Mouse (Mus musculus) heart, adult 9 months (tissue): ENCODE measurements around the gene Supt4a.
A peak's percentile ranks its signal among the peaks of the same experiment; 100 is the strongest.

Experiments
- DNase-seq, 2 experiments: peaks; one replicate each; pipeline ENCODE4 v3.0.0; 2022; ENCODE audit warnings: low spot score in 2 of 2

Supt4a gene

DNA sequence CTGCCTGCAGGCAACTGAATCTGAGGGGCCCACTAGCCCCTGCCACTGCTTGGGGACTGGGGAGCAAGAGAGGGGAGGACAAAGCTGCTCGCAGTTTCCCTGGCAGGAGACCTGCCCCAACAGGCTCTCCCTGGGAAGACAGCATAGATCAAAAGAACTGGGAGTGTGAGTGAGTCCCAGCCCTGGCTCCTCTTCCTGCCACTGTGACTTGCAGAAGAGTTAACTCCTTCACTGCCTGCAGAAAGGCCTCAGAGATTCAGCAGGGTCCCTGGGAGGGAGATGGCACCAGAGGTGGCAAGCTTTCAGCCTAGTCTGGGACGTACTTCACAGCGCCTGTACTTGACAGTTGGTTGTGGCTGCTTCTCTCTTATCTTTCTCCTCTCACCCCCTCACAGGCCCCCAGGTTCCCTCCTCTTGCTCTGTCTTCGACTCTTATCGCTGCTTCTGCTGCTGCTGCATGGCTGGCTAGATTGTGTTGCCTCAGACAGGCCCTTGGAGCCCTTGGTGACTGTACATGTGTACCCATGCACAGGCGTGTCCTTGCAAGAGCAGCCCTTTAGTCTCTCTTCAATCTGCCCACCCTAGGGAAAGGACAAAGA is 11.3 kb upstream of the Supt4a start:
- DNase-seq = no peak

- DNase-seq = no peak
These were observed 10.3 kb upstream of the Supt4a start for GRCm38 (mm10) chr11:87727021-87727420.

DNA sequence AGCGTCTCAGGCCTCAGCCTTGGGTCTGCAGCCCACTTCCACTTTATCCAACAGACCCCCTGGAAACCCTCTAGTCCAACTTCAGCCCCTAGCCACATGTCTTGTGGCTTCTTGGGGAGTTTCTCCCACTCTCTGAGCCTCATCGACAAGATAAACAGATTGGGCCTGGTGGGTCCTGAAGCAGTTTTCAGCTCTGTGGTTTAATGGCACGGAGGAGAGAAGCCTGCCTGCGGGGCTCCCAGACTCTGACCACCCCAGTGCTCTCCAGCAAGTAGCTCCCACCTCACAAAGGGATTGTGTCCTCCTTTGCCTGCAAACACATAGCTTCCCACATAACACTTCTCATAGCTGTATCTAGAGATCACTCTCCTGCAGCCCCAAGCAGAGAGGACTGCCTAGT is 9.9 kb upstream of the Supt4a start:
- DNase-seq = no peak

GRCm38 (mm10) chr11:87728850-87729592 is 8.3 kb upstream of the Supt4a start:
- no peak for DNase-seq

DNA sequence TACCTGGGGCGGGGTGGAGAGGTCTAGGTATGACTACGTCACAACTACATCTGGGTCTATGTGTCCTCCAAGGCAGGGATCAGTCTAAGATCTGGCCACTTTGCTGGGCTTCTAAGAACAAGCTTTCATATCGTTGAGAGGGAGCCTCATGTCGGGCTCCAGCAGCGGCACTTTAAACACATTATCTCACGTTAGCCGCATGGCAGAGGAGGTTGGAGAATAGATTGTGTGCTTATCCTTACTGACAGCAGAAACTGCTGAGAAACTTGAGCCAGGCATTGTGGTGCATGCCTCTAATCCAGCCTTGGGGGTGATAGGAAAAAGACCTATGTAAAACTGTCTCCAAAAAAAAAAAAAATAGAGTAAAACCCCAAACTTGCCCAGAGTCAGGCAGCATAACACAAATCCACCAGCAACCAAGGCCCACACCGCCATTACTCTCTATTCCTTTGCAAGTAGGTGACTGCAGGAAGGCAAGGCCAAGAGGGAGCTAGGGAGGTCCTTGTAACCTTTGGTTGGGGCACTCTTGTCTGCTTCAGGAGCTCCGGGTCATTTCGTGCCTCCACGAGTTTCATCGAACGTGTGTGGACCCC is 7.7 kb upstream of the Supt4a start:
- no peak for DNase-seq

GRCm38 (mm10) chr11:87730652-87731310 is 6.6 kb upstream of the Supt4a start:
- DNase-seq = no peak

DNA sequence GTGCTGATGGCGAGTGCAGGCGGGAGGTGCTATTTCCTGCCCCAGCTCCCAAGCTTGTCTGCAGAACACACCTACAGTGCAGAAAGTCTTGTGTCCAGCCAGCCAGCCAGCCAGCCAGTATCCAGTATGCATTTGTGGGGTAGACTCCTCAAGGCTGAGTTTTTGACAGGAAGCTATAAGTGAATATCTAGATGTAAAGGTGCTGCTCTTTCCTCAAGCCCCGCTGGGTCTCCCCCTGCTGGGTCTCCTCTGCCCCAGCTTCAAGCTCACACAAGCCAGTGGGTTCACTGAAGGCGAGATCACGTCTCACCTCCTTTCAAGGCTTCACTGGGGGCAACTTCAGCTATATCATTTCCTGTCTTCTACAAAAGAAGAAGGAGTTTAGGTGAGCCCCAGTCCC is 3.0 kb upstream of the Supt4a start:
- DNase-seq = no peak

DNA sequence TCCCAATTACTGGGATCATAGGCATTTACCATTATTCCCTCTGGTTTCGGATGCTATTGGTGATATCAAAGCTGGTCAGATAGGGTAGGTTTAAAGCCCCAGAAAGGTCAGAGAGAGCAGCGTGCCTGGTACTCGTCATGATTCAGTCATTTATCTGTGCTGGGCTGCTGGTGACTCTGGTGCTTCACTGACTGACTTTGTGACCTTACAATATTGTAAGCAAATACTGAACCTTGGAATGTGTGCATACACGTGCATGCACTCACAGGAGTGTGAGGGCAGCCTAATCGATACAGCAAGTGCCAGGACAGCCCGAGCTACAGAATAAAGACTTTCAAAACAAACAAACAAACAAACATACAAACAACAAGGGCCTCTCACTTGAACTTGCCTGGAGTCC is 1.7 kb upstream of the Supt4a start:
- no peak for DNase-seq

DNA sequence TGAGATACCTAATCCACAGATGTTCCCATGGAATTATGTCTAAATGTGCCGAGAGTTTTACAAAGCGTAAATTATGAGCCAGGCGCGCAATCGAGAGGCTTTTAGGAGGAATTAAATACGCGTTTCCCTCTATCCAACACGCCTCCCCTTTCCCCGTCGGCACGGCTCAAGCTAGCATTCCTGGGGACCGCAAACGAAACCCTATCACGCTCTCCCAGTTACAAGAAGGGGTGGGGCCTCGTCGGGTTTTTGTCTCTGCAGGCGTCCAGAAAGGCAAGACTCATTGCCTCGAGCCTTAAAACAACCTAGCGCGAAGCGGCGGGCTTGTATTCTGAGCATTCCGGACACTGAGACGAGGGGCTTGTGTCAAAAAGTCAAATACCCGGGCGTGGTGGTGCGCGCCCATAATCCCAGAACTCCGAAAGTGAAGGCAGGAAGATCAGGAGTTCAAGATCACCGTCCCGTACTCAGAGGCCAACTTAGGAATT is 661 bp upstream of the Supt4a start:
- peak in 1 of 2 experiments; percentile 59 for DNase-seq

DNA sequence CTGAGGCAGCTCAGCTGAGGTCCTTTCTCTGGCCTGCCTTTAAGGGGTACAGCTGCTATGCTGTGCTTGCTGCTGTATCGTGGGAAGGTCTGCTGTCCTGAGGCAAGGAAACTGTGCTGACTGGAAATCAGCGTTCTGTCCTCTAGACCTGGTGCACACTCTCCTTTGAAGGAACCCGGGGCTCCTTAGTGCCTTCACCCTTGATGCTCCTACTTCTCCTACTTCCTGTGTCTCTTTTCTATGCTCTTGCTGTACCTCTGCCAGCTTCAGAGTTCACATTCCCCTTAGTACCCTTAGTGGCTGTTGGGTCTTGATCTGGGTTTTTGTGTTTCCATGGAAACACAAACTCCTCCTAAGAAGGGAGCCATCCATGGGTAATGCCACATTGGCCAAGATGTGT is 6.3 kb downstream of the Supt4a start:
- no peak for DNase-seq

- DNase-seq = no peak
These were observed 7.6 kb downstream of the Supt4a start for GRCm38 (mm10) chr11:87744964-87745363.

- DNase-seq = no peak
These were observed 8.5 kb downstream of the Supt4a start for GRCm38 (mm10) chr11:87745632-87746555.

- no peak for DNase-seq
These were observed 10.0 kb downstream of the Supt4a start for GRCm38 (mm10) chr11:87747312-87747711.

GRCm38 (mm10) chr11:87747716-87748115 is 10.4 kb downstream of the Supt4a start:
- no peak for DNase-seq

DNA sequence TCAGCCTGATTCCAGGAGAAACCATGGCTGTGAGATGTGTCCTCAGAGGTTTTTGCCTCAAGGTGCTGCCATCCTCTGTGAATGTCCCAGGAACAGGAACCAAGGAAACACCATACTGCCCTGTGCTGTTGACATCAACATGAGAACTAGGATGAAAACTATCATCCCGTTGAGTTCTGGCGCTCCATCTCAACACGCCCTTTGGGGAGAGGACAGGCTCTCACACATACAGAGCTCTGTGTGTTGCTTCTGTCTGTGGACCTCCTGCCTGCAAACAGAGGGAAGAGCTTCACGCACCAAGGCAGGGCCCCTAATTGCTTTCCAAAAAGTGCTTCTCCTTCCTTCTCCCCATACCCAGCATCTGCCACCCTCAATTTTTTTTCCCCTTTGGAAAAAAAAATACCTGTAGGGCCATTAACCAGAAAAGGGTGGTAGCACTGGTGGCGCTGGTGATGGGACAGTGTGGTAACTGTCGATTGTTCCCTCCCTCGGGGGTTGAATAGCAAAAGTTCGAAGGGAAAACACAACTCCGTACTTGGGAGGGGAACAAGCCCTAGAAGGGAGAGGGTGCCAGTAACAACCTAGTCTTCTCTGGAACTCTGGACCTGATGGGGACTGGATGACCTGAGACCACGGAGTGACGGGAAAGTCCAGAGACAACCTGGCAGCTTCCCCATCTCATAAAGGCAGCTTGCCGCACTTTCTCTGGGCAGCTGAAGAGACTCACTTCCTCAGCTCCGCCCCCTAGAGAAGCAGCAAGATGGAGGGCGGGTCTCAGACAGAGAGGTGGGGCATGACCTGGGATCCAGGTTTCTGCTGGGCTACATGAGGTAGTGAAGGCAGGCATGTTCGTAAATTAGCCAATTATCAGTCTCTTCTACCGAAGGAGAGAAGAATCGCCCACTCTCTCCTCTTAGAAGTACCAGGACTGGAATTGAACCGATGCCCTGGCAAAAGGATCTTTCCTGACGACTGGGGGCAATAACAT is 11.1 kb downstream of the Supt4a start:
- DNase-seq = peak; percentile 38 to 42

DNA sequence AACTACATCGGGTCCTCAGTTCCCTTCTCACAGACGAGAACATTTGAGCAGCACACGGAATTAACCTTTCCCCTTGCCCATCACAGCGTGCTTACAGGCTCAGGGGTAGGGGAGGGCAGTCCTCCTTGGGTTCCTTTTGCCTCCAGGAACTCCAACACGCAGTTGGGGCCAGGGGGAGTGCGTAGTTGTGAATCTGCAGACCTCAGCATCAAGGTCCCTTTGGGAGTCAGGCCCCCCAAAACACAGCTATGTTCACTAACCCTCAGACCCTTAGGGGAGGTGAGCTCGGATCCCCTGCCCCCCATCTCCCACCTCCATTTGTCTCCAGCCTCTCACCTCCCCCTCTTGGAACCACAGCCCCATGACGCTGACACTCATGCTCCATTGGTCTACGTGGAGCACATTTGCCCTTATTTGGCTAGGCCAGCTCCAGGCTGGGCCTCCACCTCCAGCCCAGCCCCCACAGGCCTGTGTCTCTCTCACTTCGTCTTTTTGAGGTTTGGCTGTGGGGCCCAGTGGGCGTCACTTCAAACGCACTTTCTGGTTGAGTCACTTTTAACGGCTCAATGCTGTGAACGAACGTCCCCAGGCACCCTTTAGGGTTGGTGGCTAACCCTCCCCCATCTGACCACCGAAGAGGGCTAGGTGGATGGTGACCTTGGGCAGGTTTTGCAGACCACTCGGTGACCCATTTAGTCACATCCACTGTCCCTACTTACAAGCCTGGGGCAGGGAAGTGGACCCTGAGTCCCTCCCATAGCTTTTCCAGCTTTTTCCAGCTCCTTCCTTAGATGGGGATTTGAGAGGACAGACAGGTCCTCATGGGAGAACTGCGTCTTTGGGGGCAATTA is 12.1 kb downstream of the Supt4a start:
- peak; percentile 61 to 75 for DNase-seq

GRCm38 (mm10) chr11:87750043-87750421 is 12.7 kb downstream of the Supt4a start:
- DNase-seq = no peak

- DNase-seq = no peak
These were observed 13.2 kb downstream of the Supt4a start for GRCm38 (mm10) chr11:87750521-87750920.

- DNase-seq = no peak
These were observed 13.7 kb downstream of the Supt4a start for GRCm38 (mm10) chr11:87751031-87751430.
